Mouse (Mus musculus) MEL (cell line): ENCODE results near the gene As3mt. TPM values are rescaled to one million over a fixed set of nuclear protein-coding genes. Genes with fewer than 3 reads are reported as not detected.

Source experiments
- DNase-seq: peaks from one replicate; pipeline ENCODE4 v3.0.0; 2011; ENCODE audit warnings: low read depth, low spot score
- H3K27ac ChIP-seq: 2 replicates; pipeline ENCODE4 v1.5.1; 2012; ENCODE audit warnings: low read depth, mild to moderate bottlenecking, control low read depth, low read length, moderate library complexity; ENCODE audit not compliant: control insufficient read depth
- H3K27me3 ChIP-seq, 2 experiments: fragments of 150-350 bp in 1 of 2; sonication (generic) in 1 of 2; 2 replicates each; pipeline ENCODE4 v1.6.1; 2012; ENCODE audit warnings: low read length in 2 of 2, mild to moderate bottlenecking in 2 of 2, improper control_type of control experiment in 1 of 2, moderate library complexity in 1 of 2; ENCODE audit not compliant: insufficient read depth in 2 of 2, control insufficient read depth in 1 of 2
- H3K36me3 ChIP-seq, 2 experiments: 2 replicates each; pipeline ENCODE4 v1.6.1; 2012 to 2014; ENCODE audit warnings: low read length in 2 of 2, improper control_type of control experiment in 1 of 2, inconsistent platforms in 1 of 2, mild to moderate bottlenecking in 1 of 2; ENCODE audit not compliant: insufficient read depth in 2 of 2, control insufficient read depth in 1 of 2
- H3K4me1 ChIP-seq, 2 experiments: fragments of 150-350 bp in 1 of 2; sonication (generic) in 1 of 2; 2 replicates each; pipeline ENCODE4 v1.6.1; 2012; ENCODE audit warnings: low read length in 2 of 2, improper control_type of control experiment in 1 of 2, mild to moderate bottlenecking in 1 of 2; ENCODE audit not compliant: insufficient read depth in 2 of 2, control insufficient read depth in 1 of 2
- H3K4me3 ChIP-seq, 2 experiments: fragments of 150-350 bp in 1 of 2; sonication (generic) in 1 of 2; 2 replicates each; pipeline ENCODE4 v1.5.1; 2012; ENCODE audit warnings: low read depth in 2 of 2, low read length in 2 of 2, mild to moderate bottlenecking in 2 of 2, moderate library complexity in 2 of 2, control low read depth in 1 of 2, improper control_type of control experiment in 1 of 2; ENCODE audit not compliant: control insufficient read depth in 1 of 2, insufficient read depth in 1 of 2
- H3K79me2 ChIP-seq: 2 replicates; pipeline ENCODE4 v1.6.1; 2012; ENCODE audit warnings: mild to moderate bottlenecking, low read length, moderate library complexity; ENCODE audit not compliant: control insufficient read depth, poor library complexity, insufficient read depth
- H3K9ac ChIP-seq: 2 replicates; pipeline ENCODE4 v1.6.1; 2012; ENCODE audit warnings: low read depth, mild to moderate bottlenecking, control low read depth, low read length, moderate library complexity; ENCODE audit not compliant: control insufficient read depth, poor library complexity, severe bottlenecking
- H3K9me3 ChIP-seq: fragments of 150-350 bp; sonication (generic); replicated peaks from 2 replicates; pipeline ENCODE4 v1.6.1; 2012; ENCODE audit warnings: mild to moderate bottlenecking, low read length, improper control_type of control experiment, moderate library complexity; ENCODE audit not compliant: insufficient read depth
- CHD1 ChIP-seq: IDR thresholded peaks from 2 replicates; pipeline ENCODE4 v1.6.1; 2012; ENCODE audit warnings: low read depth, mild to moderate bottlenecking, inconsistent platforms, low read length, improper control_type of control experiment
- ELF1 ChIP-seq: IDR thresholded peaks from 2 replicates; pipeline ENCODE4 v1.6.1; 2014; ENCODE audit warnings: low read depth, mild to moderate bottlenecking, inconsistent platforms, low read length, improper control_type of control experiment, moderate library complexity
- ETS1 ChIP-seq: IDR thresholded peaks from 2 replicates; pipeline ENCODE4 v1.6.1; 2012; ENCODE audit warnings: low read depth, mild to moderate bottlenecking, inconsistent platforms, low read length, improper control_type of control experiment, moderate library complexity
- GABPA ChIP-seq: IDR thresholded peaks from 2 replicates; pipeline ENCODE4 v1.6.1; 2012; ENCODE audit warnings: low read depth, mild to moderate bottlenecking, inconsistent platforms, low read length, improper control_type of control experiment, moderate library complexity
- HCFC1 ChIP-seq: IDR thresholded peaks from 2 replicates; pipeline ENCODE4 v1.6.1; 2012; ENCODE audit warnings: low read depth, mild to moderate bottlenecking, inconsistent platforms, low read length, improper control_type of control experiment, moderate library complexity
- MAFK ChIP-seq: IDR thresholded peaks from 2 replicates; pipeline ENCODE4 v1.6.1; 2011; ENCODE audit warnings: low read depth, mild to moderate bottlenecking, low read length, improper control_type of control experiment, borderline replicate concordance
- MAX ChIP-seq: IDR thresholded peaks from 2 replicates; pipeline ENCODE4 v1.6.1; 2011; ENCODE audit warnings: low read length, improper control_type of control experiment
- MYB ChIP-seq: IDR thresholded peaks from 2 replicates; pipeline ENCODE4 v1.6.1; 2011; ENCODE audit warnings: mild to moderate bottlenecking, low read depth, low read length, improper control_type of control experiment
- NELFE ChIP-seq: IDR thresholded peaks from 2 replicates; pipeline ENCODE4 v1.6.1; 2011; ENCODE audit warnings: low read depth, low read length, improper control_type of control experiment
- NRF1 ChIP-seq: IDR thresholded peaks from 2 replicates; pipeline ENCODE4 v1.6.1; 2014; ENCODE audit warnings: low read depth, mild to moderate bottlenecking, inconsistent platforms, low read length, improper control_type of control experiment, moderate library complexity; ENCODE audit not compliant: poor library complexity, insufficient read depth, severe bottlenecking
- POLR2A ChIP-seq, 2 experiments: IDR thresholded peaks; 2 replicates each; pipeline ENCODE4 v1.6.1; 2011 to 2012; ENCODE audit warnings: low read length in 2 of 2, mild to moderate bottlenecking in 2 of 2, control low read depth in 1 of 2, improper control_type of control experiment in 1 of 2, low read depth in 1 of 2, moderate library complexity in 1 of 2; ENCODE audit not compliant: control insufficient read depth in 1 of 2, insufficient read depth in 1 of 2, poor library complexity in 1 of 2
- POLR2AphosphoS2 ChIP-seq: IDR thresholded peaks from 2 replicates; pipeline ENCODE4 v1.6.1; 2011; ENCODE audit warnings: low read length, improper control_type of control experiment
- POLR2AphosphoS5 ChIP-seq: IDR thresholded peaks from 2 replicates; pipeline ENCODE4 v1.6.1; 2012; ENCODE audit warnings: low read depth, borderline replicate concordance, mild to moderate bottlenecking, inconsistent platforms, low read length, moderate library complexity, mixed read lengths
- TBP ChIP-seq: IDR thresholded peaks from 2 replicates; pipeline ENCODE4 v1.8.0; 2011; ENCODE audit warnings: low read depth, low read length, improper control_type of control experiment
- ZMIZ1 ChIP-seq: IDR thresholded peaks from 2 replicates; pipeline ENCODE4 v1.6.1; 2012; ENCODE audit warnings: low read depth, mild to moderate bottlenecking, inconsistent platforms, low read length, improper control_type of control experiment, moderate library complexity
- polyA plus RNA-seq, 2 experiments: library from polyadenylated mRNA; stranded (reverse) in 1 of 2; unstranded in 1 of 2; fragments of >175 nt in 1 of 2; fragments of >200 nt in 1 of 2; gene quantifications; 2 replicates each; pipeline versions ENCODE4 v1.2.1 to v1.2.4; 2012; ENCODE audit warnings: low replicate concordance in 2 of 2, low read depth in 1 of 2; ENCODE audit not compliant: insufficient read length in 2 of 2, insufficient read depth in 1 of 2, missing spikeins in 1 of 2
- total RNA-seq: library from RNA; depleted of rRNA; stranded (reverse); fragments of 300-350 nt; gene quantifications from 2 replicates; pipeline ENCODE4 v1.2.3, GENCODE M21; 2012; rRNA removed

As3mt gene
- total RNA-seq, result 17.0 and 22.8 TPM in 2 replicates
- polyA plus RNA-seq, result 10 to 100 TPM in 1 of 2 experiments, not detected in 1; 52.2 TPM

GRCm38 (mm10) chr19:46707296-46708151 lies at the start of gene As3mt:
Gene As3mt, plus strand, starts transcription at chr19:46707458.
- Histone ChIP-seq H3K27me3 (no peaks in the 10 kb centered on the region), H3K9me3 (no peaks in the 10 kb centered on the region), H3K36me3 (peaks cover 0 to 40% of the 10 kb centered on the region in 2 experiments; a peak in 2 of 4 replicates), H3K79me2 (no peaks in the 10 kb centered on the region), H3K4me3 (peak within 1 kb of the TSS; percentile 71 to 76)
- DNase-seq, result peak; percentile 74
- TF ChIP-seq POLR2AphosphoS5, result no peak
- peak; percentile 38; the same call in 1 of the 2 replicates for TF ChIP-seq ZMIZ1
- no peak for TF ChIP-seq POLR2AphosphoS2
- peak in 1 of 2 experiments; percentile 50; a peak in 1 of 4 replicates for TF ChIP-seq POLR2A (IDR thresholded peaks at IDR 0.05; ENCODE audit: control insufficient read depth in 1 of 2, insufficient read depth in 1 of 2, low read depth in 1 of 2, low read length in 2 of 2, poor library complexity in 1 of 2)
- 0 out of 2 replicates have a peak, but pooled peaks have one; percentile 13 for TF ChIP-seq TBP
- TF ChIP-seq HCFC1, result 0 out of 2 replicates have a peak, but pooled peaks have one; percentile 40
- TF ChIP-seq NELFE, result peak; percentile 24; the same call in 1 of the 2 replicates
- no peak for TF ChIP-seq ETS1
- TF ChIP-seq GABPA, result no peak
- TF ChIP-seq, all 39 proteins: peak for 5
- H3K27ac ChIP-seq, result peak within 1 kb of the TSS; percentile 69
- H3K4me1 ChIP-seq, result peaks cover 19 to 53% of the 10 kb centered on the region in 2 experiments
- H3K9ac ChIP-seq, result peak within 1 kb of the TSS; percentile 78

GRCm38 (mm10) chr19:46658348-46658747 lies 48.9 kb upstream of the As3mt start:
- no peak for DNase-seq
- no peak overlapping the region for H3K9ac ChIP-seq
- H3K79me2 ChIP-seq, result no peaks in the 10 kb centered on the region
- H3K4me1 ChIP-seq, result peaks cover 2 to 6% of the 10 kb centered on the region in 2 experiments; a peak in 3 of 4 replicates
- H3K27me3 ChIP-seq, result no peaks in the 10 kb centered on the region
- peaks cover 0 to 2% of the 10 kb centered on the region in 2 experiments; a peak in 3 of 4 replicates for H3K36me3 ChIP-seq
- no peaks in the 10 kb centered on the region for H3K9me3 ChIP-seq
- H3K4me3 ChIP-seq, result no peak overlapping the region
- H3K27ac ChIP-seq, result no peak overlapping the region
- TF ChIP-seq MYB (no peak), MAFK (no peak), CHD1 (no peak), POLR2AphosphoS5 (no peak), ELF1 (no peak), POLR2A (IDR thresholded peaks at IDR 0.05; ENCODE audit: control insufficient read depth in 1 of 2, insufficient read depth in 1 of 2, low read depth in 1 of 2, low read length in 2 of 2, poor library complexity in 1 of 2) (no peak), NRF1 (no peak), MAX (no peak), ETS1 (no peak)
